Mouse (Mus musculus): ENCODE results near the gene Gm4707. TPM values are rescaled to one million over a fixed set of nuclear protein-coding genes. Genes with fewer than 3 reads are reported as not detected.
"Not testable (repeated sequence)": the region's sequence is repeated elsewhere in the genome, so short reads cannot be mapped to it uniquely, and the experiment has no call there.

Gene Gm4707
- polyA plus RNA-seq, 1 experiment = 0.22 TPM

DNA sequence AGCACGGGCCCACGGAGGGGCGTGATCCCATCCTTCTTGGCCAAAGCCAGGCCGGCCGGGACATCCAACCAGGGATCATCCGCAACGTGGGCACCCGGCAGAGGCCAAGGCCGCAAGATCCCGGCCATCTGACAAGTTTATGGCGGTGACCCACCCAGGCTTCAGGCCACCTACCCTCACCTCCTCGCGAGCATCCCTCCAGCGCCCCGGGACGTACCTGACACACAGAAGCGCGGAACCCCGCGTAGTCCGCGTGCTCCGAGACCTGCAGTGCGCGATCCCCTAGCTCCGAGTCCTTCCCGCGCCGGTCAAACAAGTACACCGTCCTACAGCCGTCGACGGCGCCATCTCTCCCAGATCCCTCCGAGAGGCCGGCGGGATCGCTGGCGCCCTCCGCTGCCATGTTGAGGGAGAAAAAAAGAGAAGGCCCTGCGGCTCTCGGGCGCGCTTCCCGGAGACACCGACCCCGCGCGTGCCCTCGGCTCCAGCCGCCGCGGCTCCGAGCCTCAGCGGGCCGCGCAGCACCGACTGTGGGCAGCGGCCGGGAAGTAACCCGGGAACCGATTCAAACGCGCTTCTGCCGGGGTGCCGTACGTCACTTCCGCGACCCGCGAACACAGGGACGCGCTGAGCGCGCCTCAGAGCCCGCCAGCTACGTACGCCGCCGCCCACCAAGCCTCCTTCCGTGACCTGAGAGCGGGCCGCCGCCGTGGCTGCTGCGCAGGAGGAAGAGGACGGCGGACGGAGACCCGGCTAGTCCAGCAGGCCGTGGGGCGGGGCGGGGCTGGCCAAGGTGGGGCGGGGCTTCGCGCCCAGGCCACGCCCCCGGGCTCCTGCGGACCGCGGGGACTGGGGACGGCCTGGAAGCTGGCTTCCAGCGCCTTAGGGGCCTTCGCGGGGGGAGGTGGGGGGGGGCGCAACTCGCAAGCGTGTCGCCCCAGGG, 15.3 kb upstream of the Gm4707 start, which contains the start of gene Smchd1:
Gene Smchd1, minus strand, starts transcription at position 582 of the 943 bp plus-strand sequence.
- TF ChIP-seq CTCF (conservative IDR thresholded peaks at IDR 0.05; ENCODE audit: insufficient read depth, insufficient read length, low read depth, low read length) = no peak
- TF ChIP-seq POLR2A (IDR thresholded peaks at IDR 0.05; ENCODE audit: low read depth, low read length) = no peak
- Histone ChIP-seq H3K36me3 (ENCODE audit: control insufficient read depth, insufficient read depth, low read length) (no peaks in the 10 kb centered on the region), H3K27me3 (replicated peaks; ENCODE audit: control insufficient read depth, insufficient read depth, low read length) (no peaks in the 10 kb centered on the region), H3K27ac (ENCODE audit: insufficient read depth, low read depth, low read length) (peak within 1 kb of the TSS; percentile 94), H3K4me1 (ENCODE audit: control insufficient read depth, insufficient read depth, low read length) (peaks cover 5% of the 10 kb centered on the region; the same call in 1 of the 2 replicates), H3K4me3 (ENCODE audit: insufficient read depth, low read depth, low read length) (peak within 1 kb of the TSS; percentile 98)
- under 1% methylated on average over 106 of the region's 109 CpGs for WGBS
- DNase-seq = peak; percentile 97

DNA sequence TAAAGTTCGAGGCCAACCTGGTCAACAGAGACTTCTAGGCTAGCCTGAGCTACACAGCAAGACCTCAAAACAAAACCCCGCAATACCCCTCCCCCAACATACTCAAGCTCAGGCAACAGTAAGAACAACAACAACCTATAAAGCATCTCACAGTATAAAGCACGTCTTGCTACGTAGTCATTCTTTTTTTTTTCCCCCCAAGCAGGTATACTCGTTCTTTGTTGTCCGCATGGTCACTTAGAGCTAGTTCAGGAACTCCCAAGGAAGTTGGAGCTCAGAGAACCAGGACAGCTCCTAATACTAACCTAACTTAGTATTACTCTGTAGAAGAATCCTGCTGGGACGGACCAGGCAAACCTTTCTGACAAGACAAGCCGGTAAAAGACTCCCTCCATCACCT, 14.4 kb upstream of the Gm4707 start:
- Histone ChIP-seq H3K27me3 (replicated peaks; ENCODE audit: control insufficient read depth, insufficient read depth, low read length) (no peaks in the 10 kb centered on the region), H3K4me3 (ENCODE audit: insufficient read depth, low read depth, low read length) (peak overlapping the region; percentile 98), H3K27ac (ENCODE audit: insufficient read depth, low read depth, low read length) (no peak overlapping the region), H3K4me1 (ENCODE audit: control insufficient read depth, insufficient read depth, low read length) (peaks cover 2% of the 10 kb centered on the region; the same call in 1 of the 2 replicates), H3K36me3 (ENCODE audit: control insufficient read depth, insufficient read depth, low read length) (no peaks in the 10 kb centered on the region)
- 15% methylated on average over 8 of the region's 8 CpGs for WGBS
- TF ChIP-seq POLR2A (IDR thresholded peaks at IDR 0.05; ENCODE audit: low read depth, low read length) = no peak
- TF ChIP-seq CTCF (conservative IDR thresholded peaks at IDR 0.05; ENCODE audit: insufficient read depth, insufficient read length, low read depth, low read length) = no peak
- no peak for DNase-seq

DNA sequence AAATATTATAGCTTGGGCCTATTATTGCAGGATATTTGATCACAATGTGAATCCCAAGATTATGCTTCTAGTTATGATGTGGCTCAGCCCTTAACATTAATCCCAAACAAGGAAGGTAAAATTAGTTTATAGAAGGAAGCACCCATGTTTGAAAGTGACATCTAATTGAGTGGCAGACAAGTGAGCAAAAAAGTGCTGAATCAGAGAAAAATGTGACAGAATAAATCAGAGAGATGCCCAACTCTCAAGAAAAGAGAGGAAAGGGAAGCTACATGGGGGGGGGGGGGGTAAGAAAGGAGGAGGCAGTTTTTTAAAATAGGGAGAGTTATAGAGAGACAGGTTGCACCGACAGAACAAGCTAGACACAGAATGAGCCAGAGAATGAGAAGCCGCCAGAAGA, 11.5 kb upstream of the Gm4707 start:
- no peak for TF ChIP-seq POLR2A (IDR thresholded peaks at IDR 0.05; ENCODE audit: low read depth, low read length)
- TF ChIP-seq CTCF (conservative IDR thresholded peaks at IDR 0.05; ENCODE audit: insufficient read depth, insufficient read length, low read depth, low read length) = no peak
- peaks cover 2% of the 10 kb centered on the region; the same call in 1 of the 2 replicates for H3K4me1 ChIP-seq (ENCODE audit: control insufficient read depth, insufficient read depth, low read length)
- no peak overlapping the region for H3K4me3 ChIP-seq (ENCODE audit: insufficient read depth, low read depth, low read length)
- H3K27me3 ChIP-seq (replicated peaks; ENCODE audit: control insufficient read depth, insufficient read depth, low read length) = no peaks in the 10 kb centered on the region
- H3K27ac ChIP-seq (ENCODE audit: insufficient read depth, low read depth, low read length) = no peak overlapping the region
- no peak for DNase-seq
- H3K36me3 ChIP-seq (ENCODE audit: control insufficient read depth, insufficient read depth, low read length) = no peaks in the 10 kb centered on the region
- WGBS = 66% methylated on average over 2 of the region's 2 CpGs

DNA sequence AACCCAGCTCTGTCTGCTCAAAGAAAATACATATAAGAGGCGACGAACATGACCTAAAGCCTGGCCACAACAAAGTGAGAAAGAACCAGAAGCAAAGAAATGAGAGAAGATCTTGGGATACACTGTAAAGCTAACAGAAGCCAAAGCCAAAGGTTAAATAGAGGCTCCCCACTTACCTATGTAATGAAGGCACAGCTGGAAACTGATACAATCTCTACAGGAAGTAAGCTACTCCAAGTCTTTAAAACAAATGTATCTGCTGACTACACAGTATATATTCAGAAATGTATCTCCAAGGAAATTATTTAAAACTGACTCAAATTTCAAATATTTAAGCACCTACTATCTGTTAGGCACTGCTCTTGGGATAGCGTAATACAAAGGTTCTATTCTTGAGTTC, 594 bp upstream of the Gm4707 start:
- no peak for DNase-seq
- H3K4me3 ChIP-seq (ENCODE audit: insufficient read depth, low read depth, low read length) = no peak overlapping the region
- no peaks in the 10 kb centered on the region for H3K36me3 ChIP-seq (ENCODE audit: control insufficient read depth, insufficient read depth, low read length)
- 91% methylated on average over 3 of the region's 3 CpGs for WGBS
- no peak overlapping the region for H3K27ac ChIP-seq (ENCODE audit: insufficient read depth, low read depth, low read length)
- H3K27me3 ChIP-seq (replicated peaks; ENCODE audit: control insufficient read depth, insufficient read depth, low read length) = no peaks in the 10 kb centered on the region
- TF ChIP-seq CTCF (conservative IDR thresholded peaks at IDR 0.05; ENCODE audit: insufficient read depth, insufficient read length, low read depth, low read length) = no peak
- no peak for TF ChIP-seq POLR2A (IDR thresholded peaks at IDR 0.05; ENCODE audit: low read depth, low read length)
- no peaks in the 10 kb centered on the region for H3K4me1 ChIP-seq (ENCODE audit: control insufficient read depth, insufficient read depth, low read length)

DNA sequence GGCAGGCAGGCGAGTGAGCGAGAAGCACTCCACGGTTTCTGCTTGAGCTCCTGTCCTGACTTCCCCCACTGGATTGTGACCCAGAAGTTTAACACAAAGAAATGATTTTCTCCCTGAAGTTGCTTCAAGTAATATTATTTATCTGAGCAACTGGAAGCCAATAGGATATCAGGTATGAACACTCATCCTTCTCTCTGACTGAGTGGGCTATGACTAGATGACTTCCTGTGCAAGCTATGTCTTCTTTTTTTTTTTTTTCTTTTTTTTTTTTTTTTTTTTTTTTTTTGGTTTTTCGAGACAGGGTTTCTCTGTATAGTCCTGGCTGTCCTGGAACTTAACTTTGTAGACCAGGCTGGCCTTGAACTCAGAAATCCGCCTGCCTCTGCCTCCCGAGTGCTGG, 2.4 kb downstream of the Gm4707 start:
- H3K27ac ChIP-seq (ENCODE audit: insufficient read depth, low read depth, low read length); H3K36me3 ChIP-seq (ENCODE audit: control insufficient read depth, insufficient read depth, low read length); H3K27me3 ChIP-seq (replicated peaks; ENCODE audit: control insufficient read depth, insufficient read depth, low read length); DNase-seq; H3K4me3 ChIP-seq (ENCODE audit: insufficient read depth, low read depth, low read length); H3K4me1 ChIP-seq (ENCODE audit: control insufficient read depth, insufficient read depth, low read length): not testable (repeated sequence)
- 97% methylated on average over 6 of the region's 6 CpGs for WGBS

DNA sequence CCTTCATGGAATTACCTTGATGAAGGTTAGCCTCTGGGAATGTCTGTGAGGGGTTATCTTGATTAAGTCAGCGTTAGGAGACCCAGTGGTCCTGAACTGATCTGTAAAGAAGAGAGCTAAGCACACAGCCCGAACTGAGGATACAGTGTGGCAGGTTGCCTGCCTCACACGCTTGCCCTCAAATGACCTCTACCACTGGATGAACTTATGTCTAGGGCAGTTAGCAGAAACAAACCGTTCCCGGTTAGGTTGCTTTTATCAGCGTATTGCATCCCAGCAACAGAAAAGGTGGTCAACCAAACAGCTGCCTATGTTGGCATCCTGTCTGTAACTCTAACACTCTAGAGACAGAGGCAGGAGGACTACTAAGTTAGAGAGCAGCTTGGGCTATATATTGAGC, 14.5 kb downstream of the Gm4707 start:
- DNase-seq = no peak
- no peaks in the 10 kb centered on the region for H3K27me3 ChIP-seq (replicated peaks; ENCODE audit: control insufficient read depth, insufficient read depth, low read length)

DNA sequence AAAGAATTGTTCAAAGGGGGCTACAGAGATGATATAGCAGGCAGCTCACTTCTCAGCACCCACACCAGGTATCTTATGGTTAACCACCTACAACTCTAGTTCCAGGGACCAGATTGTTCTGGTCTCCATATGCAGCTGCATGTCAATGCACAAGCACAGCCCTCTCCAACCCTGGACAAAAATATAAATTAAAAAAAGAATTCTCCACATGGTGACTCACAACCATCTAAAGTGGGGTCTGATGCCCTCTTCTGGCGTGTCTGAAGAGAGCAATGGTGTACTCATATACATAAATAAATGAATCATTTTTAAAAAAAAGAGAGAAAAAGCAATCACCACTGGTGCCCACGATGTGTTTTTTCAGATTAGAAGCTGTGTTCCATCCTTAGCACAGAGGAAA, 15.0 kb downstream of the Gm4707 start:
- WGBS = 91% methylated on average over 2 of the region's 2 CpGs
- Histone ChIP-seq H3K27ac (ENCODE audit: insufficient read depth, low read depth, low read length) (no peak overlapping the region), H3K27me3 (replicated peaks; ENCODE audit: control insufficient read depth, insufficient read depth, low read length) (no peaks in the 10 kb centered on the region), H3K36me3 (ENCODE audit: control insufficient read depth, insufficient read depth, low read length) (peaks cover 3% of the 10 kb centered on the region; the same call in 1 of the 2 replicates), H3K4me1 (ENCODE audit: control insufficient read depth, insufficient read depth, low read length) (no peaks in the 10 kb centered on the region), H3K4me3 (ENCODE audit: insufficient read depth, low read depth, low read length) (no peak overlapping the region)
- TF ChIP-seq POLR2A (IDR thresholded peaks at IDR 0.05; ENCODE audit: low read depth, low read length) = no peak
- no peak for TF ChIP-seq CTCF (conservative IDR thresholded peaks at IDR 0.05; ENCODE audit: insufficient read depth, insufficient read length, low read depth, low read length)
- DNase-seq = no peak

More for the DNA sequence above, 14.5 kb downstream of the Gm4707 start:
- TF ChIP-seq CTCF (conservative IDR thresholded peaks at IDR 0.05; ENCODE audit: insufficient read depth, insufficient read length, low read depth, low read length) (no peak), POLR2A (IDR thresholded peaks at IDR 0.05; ENCODE audit: low read depth, low read length) (no peak)
- H3K4me1 ChIP-seq (ENCODE audit: control insufficient read depth, insufficient read depth, low read length) = no peaks in the 10 kb centered on the region
- 82% methylated on average over 6 of the region's 6 CpGs for WGBS
- H3K27ac ChIP-seq (ENCODE audit: insufficient read depth, low read depth, low read length) = no peak overlapping the region
- peaks cover 3% of the 10 kb centered on the region; the same call in 1 of the 2 replicates for H3K36me3 ChIP-seq (ENCODE audit: control insufficient read depth, insufficient read depth, low read length)
- no peak overlapping the region for H3K4me3 ChIP-seq (ENCODE audit: insufficient read depth, low read depth, low read length)
